Mouse (Mus musculus) kidney, postnatal 4 days (tissue): ENCODE measurements around the gene Plppr3.
"Not testable (repeated sequence)": the region's sequence is repeated elsewhere in the genome, so short reads cannot be mapped to it uniquely, and the experiment has no call there.

Source experiments
- DNase-seq, 2 experiments: peaks; one replicate each; pipeline ENCODE4 v3.0.0; 2021; ENCODE audit warnings: mixed read lengths in 2 of 2

Gene Plppr3

GRCm38 (mm10) chr10:79900951-79901410, 26.5 kb upstream of the Plppr3 start:
- DNase-seq = peak in 1 of 2 experiments; percentile 45

GRCm38 (mm10) chr10:79897316-79898245, 23.1 kb upstream of the Plppr3 start:
- DNase-seq = peak in 1 of 2 experiments; percentile 69

GRCm38 (mm10) chr10:79896814-79897213, 22.4 kb upstream of the Plppr3 start:
- no peak for DNase-seq

- DNase-seq = peak in 1 of 2 experiments; percentile 38
These were observed 21.9 kb upstream of the Plppr3 start for GRCm38 (mm10) chr10:79896306-79896705.

- DNase-seq = peak; percentile 89
These were observed 18.2 kb upstream of the Plppr3 start for GRCm38 (mm10) chr10:79892451-79893118.

GRCm38 (mm10) chr10:79890670-79891069, 16.2 kb upstream of the Plppr3 start, which contains the start of gene Cfd:
Gene Cfd (plus strand): TSS chr10:79890853.
- no peak for DNase-seq

- peak; percentile 51 to 56 for DNase-seq
These were observed 15.0 kb upstream of the Plppr3 start for GRCm38 (mm10) chr10:79889386-79889785.

GRCm38 (mm10) chr10:79886611-79887010, 12.2 kb upstream of the Plppr3 start:
- no peak for DNase-seq

- no peak for DNase-seq
These were observed 11.6 kb upstream of the Plppr3 start, which contains the start of gene Elane for GRCm38 (mm10) chr10:79886054-79886453. Gene Elane (plus strand): TSS chr10:79886247.

GRCm38 (mm10) chr10:79884938-79885337, 10.5 kb upstream of the Plppr3 start:
- DNase-seq = not testable (repeated sequence)

GRCm38 (mm10) chr10:79884446-79884845, 10.0 kb upstream of the Plppr3 start:
- peak in 1 of 2 experiments; percentile 62 for DNase-seq

GRCm38 (mm10) chr10:79883297-79884084, 9.1 kb upstream of the Plppr3 start:
- peak; percentile 92 to 93 for DNase-seq

GRCm38 (mm10) chr10:79881981-79882380, 7.5 kb upstream of the Plppr3 start:
- peak; percentile 65 to 75 for DNase-seq

- peak in 1 of 2 experiments; percentile 64 for DNase-seq
These were observed 6.3 kb upstream of the Plppr3 start for GRCm38 (mm10) chr10:79880721-79881120.

- DNase-seq = peak in 1 of 2 experiments; percentile 60
These were observed 5.1 kb upstream of the Plppr3 start for GRCm38 (mm10) chr10:79879527-79879926.

GRCm38 (mm10) chr10:79877757-79878156, 3.3 kb upstream of the Plppr3 start:
- peak in 1 of 2 experiments; percentile 68 for DNase-seq

- peak in 1 of 2 experiments; percentile 52 for DNase-seq
These were observed 2.7 kb upstream of the Plppr3 start for GRCm38 (mm10) chr10:79877174-79877573.

GRCm38 (mm10) chr10:79873715-79874289, 632 bp downstream of the Plppr3 start:
- peak; percentile 19 to 36 for DNase-seq

- no peak for DNase-seq
These were observed 1.1 kb downstream of the Plppr3 start for GRCm38 (mm10) chr10:79873313-79873712.

GRCm38 (mm10) chr10:79872862-79873261, 1.6 kb downstream of the Plppr3 start:
- peak; percentile 27 to 38 for DNase-seq

GRCm38 (mm10) chr10:79871845-79872244, 2.6 kb downstream of the Plppr3 start:
- DNase-seq = no peak

GRCm38 (mm10) chr10:79866601-79867000, 7.8 kb downstream of the Plppr3 start:
- no peak for DNase-seq
